In the genomic region with DNA sequence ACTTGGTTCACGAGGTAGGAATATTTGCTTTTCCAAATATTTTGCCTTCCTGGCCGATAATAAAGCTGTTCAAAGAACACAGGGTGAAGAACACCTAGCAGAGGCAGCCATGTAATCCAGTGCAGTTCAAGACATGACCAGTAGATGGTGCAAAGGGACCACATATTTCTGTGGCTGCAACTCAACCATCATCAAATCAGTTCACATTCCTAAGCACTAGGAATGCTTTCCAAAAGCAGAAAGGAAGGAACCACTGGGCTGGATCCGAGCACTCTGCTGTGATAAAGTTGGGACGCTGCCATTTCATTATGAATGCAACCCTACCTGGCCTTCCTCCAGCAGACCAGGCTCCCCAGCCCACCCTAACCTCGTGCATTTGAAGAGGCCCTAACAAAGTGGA, we compare ENCODE assay signal across 8 mouse cellular contexts.
A peak's percentile ranks its signal among the peaks of the same experiment; 100 is the strongest.
DNase-seq lines count a peak whose midpoint lies in the region; ATAC-seq and TF ChIP-seq lines count a peak whose summit lies in the region.

No protein-coding gene starts in this region.

- DNase-seq in CD4-positive, CD25-positive, alpha-beta regulatory T cell, adult 2 months (ENCODE audit: low read depth, low spot score), result peak; percentile 81
- peak; percentile 75 for DNase-seq in adrenal gland, postnatal 14 days
- peak; percentile 91 for DNase-seq in embryonic facial prominence, embryonic 11.5 days (ENCODE audit: low spot score)
- DNase-seq in heart, adult 8-10 months (ENCODE audit: low spot score), result peak; percentile 86
- peak; percentile 95 for DNase-seq in kidney, postnatal 0 days (ENCODE audit: low spot score)
- DNase-seq in liver, embryonic 14.5 days (ENCODE audit: low read depth in 3 of 3, low spot score in 3 of 3), result peak; percentile 18 to 35 (median 23)
- peak; percentile 81 for DNase-seq in testis, postnatal 10 days (ENCODE audit: low spot score)

- H3K4me1 ChIP-seq in embryonic facial prominence, embryonic 11.5 days (ENCODE audit: control insufficient read depth, insufficient read depth, low read length), result no peaks in the 10 kb centered on the region
- H3K4me1 ChIP-seq in kidney, postnatal 0 days (replicated peaks; ENCODE audit: insufficient read depth, low read length), result no peaks in the 10 kb centered on the region
- H3K4me1 ChIP-seq in liver, embryonic 14.5 days (replicated peaks; ENCODE audit: control insufficient read depth in 2 of 2, insufficient read depth in 2 of 2, low read length in 1 of 2), result no peaks in the 10 kb centered on the region
- H3K4me1 ChIP-seq in neural tube, embryonic 14.5 days (ENCODE audit: control insufficient read depth, insufficient read depth, low read length), result peaks cover 18% of the 10 kb centered on the region

- no peak overlapping the region for H3K4me3 ChIP-seq in embryonic facial prominence, embryonic 11.5 days (ENCODE audit: low read depth, low read length)
- H3K4me3 ChIP-seq in kidney, postnatal 0 days (replicated peaks; ENCODE audit: low read depth, low read length), result no peak overlapping the region
- no peak overlapping the region for H3K4me3 ChIP-seq in liver, embryonic 14.5 days (ENCODE audit: insufficient read depth in 1 of 2, low read depth in 2 of 2, low read length in 2 of 2)
- H3K4me3 ChIP-seq in neural tube, embryonic 14.5 days (ENCODE audit: low read depth, low read length), result no peak overlapping the region

- no peak for TF ChIP-seq EP300 in liver, embryonic 14.5 days (IDR thresholded peaks at IDR 0.05; ENCODE audit: low read depth)

- no peak overlapping the region for H3K4me2 ChIP-seq in embryonic facial prominence, embryonic 11.5 days (ENCODE audit: low read depth, low read length)
- no peak overlapping the region for H3K4me2 ChIP-seq in kidney, postnatal 0 days (ENCODE audit: low read length)
- H3K4me2 ChIP-seq in liver, embryonic 14.5 days (ENCODE audit: low read depth), result no peak overlapping the region
- no peak overlapping the region for H3K4me2 ChIP-seq in neural tube, embryonic 14.5 days (ENCODE audit: low read depth, low read length)

- no peaks in the 10 kb centered on the region for H3K36me3 ChIP-seq in embryonic facial prominence, embryonic 11.5 days (replicated peaks; ENCODE audit: control insufficient read depth, insufficient read depth, low read depth, low read length)
- H3K36me3 ChIP-seq in kidney, postnatal 0 days (ENCODE audit: insufficient read depth, low read length), result 0 out of 2 replicates have a peak, but pooled peaks cover 7% of the 10 kb centered on the region
- no peaks in the 10 kb centered on the region for H3K36me3 ChIP-seq in liver, embryonic 14.5 days (replicated peaks; ENCODE audit: control insufficient read depth, insufficient read depth, low read depth)
- H3K36me3 ChIP-seq in neural tube, embryonic 14.5 days (ENCODE audit: control insufficient read depth, insufficient read depth, low read length), result peaks cover 10% of the 10 kb centered on the region; the same call in 1 of the 2 replicates

- 18% methylated on average over 5 of the region's 5 CpGs for WGBS in embryonic facial prominence, embryonic 11.5 days
- 3% methylated on average over 5 of the region's 5 CpGs for WGBS in kidney, postnatal 0 days
- WGBS in liver, embryonic 14.5 days (ENCODE audit: insufficient replicate concordance), result 21% methylated on average over 5 of the region's 5 CpGs
- WGBS in neural tube, embryonic 14.5 days, result 12% methylated on average over 5 of the region's 5 CpGs

- TF ChIP-seq CTCF in kidney, postnatal 0 days (IDR thresholded peaks at IDR 0.05; ENCODE audit: low read depth), result peak; percentile 97
- peak; percentile 86 for TF ChIP-seq CTCF in liver, embryonic 14.5 days (IDR thresholded peaks at IDR 0.05; ENCODE audit: low read depth)

- H3K9me3 ChIP-seq in embryonic facial prominence, embryonic 11.5 days (replicated peaks; ENCODE audit: control insufficient read depth, low read length), result no peaks in the 10 kb centered on the region
- H3K9me3 ChIP-seq in kidney, postnatal 0 days (replicated peaks; ENCODE audit: low read length), result no peaks in the 10 kb centered on the region
- H3K9me3 ChIP-seq in liver, embryonic 14.5 days (ENCODE audit: control insufficient read depth, low read length), result no peaks in the 10 kb centered on the region
- H3K9me3 ChIP-seq in neural tube, embryonic 14.5 days (ENCODE audit: control insufficient read depth, low read length), result no peaks in the 10 kb centered on the region

- H3K27me3 ChIP-seq in embryonic facial prominence, embryonic 11.5 days (ENCODE audit: control insufficient read depth, insufficient read depth, low read length), result no peaks in the 10 kb centered on the region
- no peaks in the 10 kb centered on the region for H3K27me3 ChIP-seq in kidney, postnatal 0 days (ENCODE audit: insufficient read depth, low read length)
- no peaks in the 10 kb centered on the region for H3K27me3 ChIP-seq in liver, embryonic 14.5 days (ENCODE audit: control insufficient read depth, insufficient read depth, low read length)
- no peaks in the 10 kb centered on the region for H3K27me3 ChIP-seq in neural tube, embryonic 14.5 days (ENCODE audit: control insufficient read depth, insufficient read depth, low read length)

- 0 out of 2 replicates have a peak, but pooled peaks have one; percentile 40 for ATAC-seq in embryonic facial prominence, embryonic 11.5 days (replicated peaks; ENCODE audit: insufficient number of reproducible peaks, low FRiP score, low TSS enrichment, low read depth)
- peak; percentile 52; the same call in 1 of the 2 replicates for ATAC-seq in kidney, postnatal 0 days (replicated peaks; ENCODE audit: low FRiP score, low read depth)
- no peak for ATAC-seq in liver, embryonic 14.5 days (ENCODE audit: insufficient read depth)
- ATAC-seq in neural tube, embryonic 14.5 days (ENCODE audit: low read depth), result peak; percentile 68

- no peak overlapping the region for H3K27ac ChIP-seq in embryonic facial prominence, embryonic 11.5 days (replicated peaks; ENCODE audit: low read depth, low read length)
- no peak overlapping the region for H3K27ac ChIP-seq in kidney, postnatal 0 days
- no peak overlapping the region for H3K27ac ChIP-seq in liver, embryonic 14.5 days
- H3K27ac ChIP-seq in neural tube, embryonic 14.5 days (ENCODE audit: low read depth, low read length), result no peak overlapping the region

- no peak overlapping the region for H3K9ac ChIP-seq in embryonic facial prominence, embryonic 11.5 days (replicated peaks; ENCODE audit: low read length)
- H3K9ac ChIP-seq in kidney, postnatal 0 days (ENCODE audit: low read depth, low read length), result no peak overlapping the region
- no peak overlapping the region for H3K9ac ChIP-seq in liver, embryonic 14.5 days (replicated peaks)
- no peak overlapping the region for H3K9ac ChIP-seq in neural tube, embryonic 14.5 days (replicated peaks; ENCODE audit: low read depth, low read length)

Comparison
In these comparisons a context has a peak if more than half of its experiments do, and no peak if none do; other contexts are left out.
1. DNase-seq: peak in every context shown above with its lines; median percentile 95 in kidney, postnatal 0 days; 91 in embryonic facial prominence, embryonic 11.5 days; 86 in heart, adult 8-10 months; 81 in CD4-positive, CD25-positive, alpha-beta regulatory T cell, adult 2 months; 81 in testis, postnatal 10 days; 75 in adrenal gland, postnatal 14 days; 23 in liver, embryonic 14.5 days.